Mouse (Mus musculus): ENCODE measurements around the gene Gm13279. TPM values are rescaled to one million over a fixed set of nuclear protein-coding genes. Genes with fewer than 3 reads are reported as not detected.
"Not testable (repeated sequence)": the region's sequence is repeated elsewhere in the genome, so short reads cannot be mapped to it uniquely, and the experiment has no call there.

Gm13279 gene
- polyA plus RNA-seq, 1 experiment from 2014 or later = not detected

- not testable (repeated sequence) for ATAC-seq (ENCODE audit: insufficient number of reproducible peaks, insufficient read depth, low FRiP score, low read depth); H3K4me1 ChIP-seq (ENCODE audit: control insufficient read depth, insufficient read depth, low read length); H3K36me3 ChIP-seq (ENCODE audit: control insufficient read depth, insufficient read depth, low read length); H3K4me3 ChIP-seq (ENCODE audit: low read depth, low read length); H3K9ac ChIP-seq (replicated peaks; ENCODE audit: low read depth, low read length); H3K27ac ChIP-seq (ENCODE audit: low read length); H3K27me3 ChIP-seq (ENCODE audit: control insufficient read depth, insufficient read depth, low read length); H3K9me3 ChIP-seq (ENCODE audit: control insufficient read depth, low read depth, low read length)
- WGBS = 0% methylated on average over 3 of the region's 31 CpGs
- 0 out of 2 replicates have a peak overlapping the region, but pooled peaks have one; percentile 18 for H3K4me2 ChIP-seq (replicated peaks; ENCODE audit: low read depth, low read length)
Observed at GRCm38 (mm10) chr4:88782335-88782734, 14.9 kb upstream of the Gm13279 start.

- not testable (repeated sequence) for ATAC-seq (ENCODE audit: insufficient number of reproducible peaks, insufficient read depth, low FRiP score, low read depth); H3K4me1 ChIP-seq (ENCODE audit: control insufficient read depth, insufficient read depth, low read length); H3K27ac ChIP-seq (ENCODE audit: low read length); H3K9me3 ChIP-seq (ENCODE audit: control insufficient read depth, low read depth, low read length); H3K4me2 ChIP-seq (replicated peaks; ENCODE audit: low read depth, low read length); H3K36me3 ChIP-seq (ENCODE audit: control insufficient read depth, insufficient read depth, low read length); H3K27me3 ChIP-seq (ENCODE audit: control insufficient read depth, insufficient read depth, low read length); H3K4me3 ChIP-seq (ENCODE audit: low read depth, low read length); H3K9ac ChIP-seq (replicated peaks; ENCODE audit: low read depth, low read length)
- no CpG with 5 or more reads among the region's 27 CpGs for WGBS
Observed at GRCm38 (mm10) chr4:88785409-88785808, 11.8 kb upstream of the Gm13279 start, which contains the start of gene Gm13276. Gene Gm13276 (plus strand): TSS chr4:88785709.

- H3K9ac ChIP-seq (replicated peaks; ENCODE audit: low read depth, low read length); H3K4me3 ChIP-seq (ENCODE audit: low read depth, low read length); H3K27ac ChIP-seq (ENCODE audit: low read length); ATAC-seq (ENCODE audit: insufficient number of reproducible peaks, insufficient read depth, low FRiP score, low read depth); H3K27me3 ChIP-seq (ENCODE audit: control insufficient read depth, insufficient read depth, low read length); H3K9me3 ChIP-seq (ENCODE audit: control insufficient read depth, low read depth, low read length); H3K36me3 ChIP-seq (ENCODE audit: control insufficient read depth, insufficient read depth, low read length); H3K4me1 ChIP-seq (ENCODE audit: control insufficient read depth, insufficient read depth, low read length); H3K4me2 ChIP-seq (replicated peaks; ENCODE audit: low read depth, low read length): not testable (repeated sequence)
- WGBS = 0% methylated on average over 4 of the region's 28 CpGs
Observed at GRCm38 (mm10) chr4:88788402-88788801, 8.8 kb upstream of the Gm13279 start, which contains the start of gene Gm13277. Gene Gm13277 (plus strand): TSS chr4:88788632.

GRCm38 (mm10) chr4:88791250-88791649, 5.9 kb upstream of the Gm13279 start, which contains the start of gene Gm13278:
Gene Gm13278 (plus strand): TSS chr4:88791550.
- H3K27ac ChIP-seq (ENCODE audit: low read length); ATAC-seq (ENCODE audit: insufficient number of reproducible peaks, insufficient read depth, low FRiP score, low read depth); H3K9ac ChIP-seq (replicated peaks; ENCODE audit: low read depth, low read length); H3K9me3 ChIP-seq (ENCODE audit: control insufficient read depth, low read depth, low read length); H3K4me3 ChIP-seq (ENCODE audit: low read depth, low read length); H3K4me1 ChIP-seq (ENCODE audit: control insufficient read depth, insufficient read depth, low read length); H3K4me2 ChIP-seq (replicated peaks; ENCODE audit: low read depth, low read length); H3K36me3 ChIP-seq (ENCODE audit: control insufficient read depth, insufficient read depth, low read length); H3K27me3 ChIP-seq (ENCODE audit: control insufficient read depth, insufficient read depth, low read length): not testable (repeated sequence)
- no CpG with 5 or more reads among the region's 28 CpGs for WGBS

- not testable (repeated sequence) for H3K4me1 ChIP-seq (ENCODE audit: control insufficient read depth, insufficient read depth, low read length); H3K4me3 ChIP-seq (ENCODE audit: low read depth, low read length); H3K9ac ChIP-seq (replicated peaks; ENCODE audit: low read depth, low read length); H3K36me3 ChIP-seq (ENCODE audit: control insufficient read depth, insufficient read depth, low read length); ATAC-seq (ENCODE audit: insufficient number of reproducible peaks, insufficient read depth, low FRiP score, low read depth); H3K4me2 ChIP-seq (replicated peaks; ENCODE audit: low read depth, low read length); H3K27me3 ChIP-seq (ENCODE audit: control insufficient read depth, insufficient read depth, low read length); H3K9me3 ChIP-seq (ENCODE audit: control insufficient read depth, low read depth, low read length); H3K27ac ChIP-seq (ENCODE audit: low read length)
- WGBS = 0% methylated on average over 6 of the region's 52 CpGs
Observed at GRCm38 (mm10) chr4:88793936-88794675, 3.1 kb upstream of the Gm13279 start, which contains the start of gene Gm13275. Gene Gm13275 (plus strand): TSS chr4:88794487.

- H3K36me3 ChIP-seq (ENCODE audit: control insufficient read depth, insufficient read depth, low read length); H3K4me1 ChIP-seq (ENCODE audit: control insufficient read depth, insufficient read depth, low read length); H3K9ac ChIP-seq (replicated peaks; ENCODE audit: low read depth, low read length); H3K4me3 ChIP-seq (ENCODE audit: low read depth, low read length); H3K27me3 ChIP-seq (ENCODE audit: control insufficient read depth, insufficient read depth, low read length); H3K9me3 ChIP-seq (ENCODE audit: control insufficient read depth, low read depth, low read length); ATAC-seq (ENCODE audit: insufficient number of reproducible peaks, insufficient read depth, low FRiP score, low read depth); H3K4me2 ChIP-seq (replicated peaks; ENCODE audit: low read depth, low read length); H3K27ac ChIP-seq (ENCODE audit: low read length): not testable (repeated sequence)
- 25% methylated on average over 1 of the region's 7 CpGs for WGBS
Observed at GRCm38 (mm10) chr4:88799365-88799764, 2.2 kb downstream of the Gm13279 start, which contains the start of gene Gm13285. Gene Gm13285 (plus strand): TSS chr4:88799665.

- H3K4me2 ChIP-seq (replicated peaks; ENCODE audit: low read depth, low read length); H3K9ac ChIP-seq (replicated peaks; ENCODE audit: low read depth, low read length); ATAC-seq (ENCODE audit: insufficient number of reproducible peaks, insufficient read depth, low FRiP score, low read depth); H3K27ac ChIP-seq (ENCODE audit: low read length); H3K9me3 ChIP-seq (ENCODE audit: control insufficient read depth, low read depth, low read length); H3K4me3 ChIP-seq (ENCODE audit: low read depth, low read length); H3K27me3 ChIP-seq (ENCODE audit: control insufficient read depth, insufficient read depth, low read length); H3K36me3 ChIP-seq (ENCODE audit: control insufficient read depth, insufficient read depth, low read length); H3K4me1 ChIP-seq (ENCODE audit: control insufficient read depth, insufficient read depth, low read length): not testable (repeated sequence)
- WGBS = no CpG with 5 or more reads among the region's 29 CpGs
Observed at GRCm38 (mm10) chr4:88802954-88803353, 5.8 kb downstream of the Gm13279 start, which contains the start of gene Gm13287. Gene Gm13287 (plus strand): TSS chr4:88803254.

GRCm38 (mm10) chr4:88805231-88805630, 8.0 kb downstream of the Gm13279 start, which contains the start of gene Gm13288:
Gene Gm13288 (plus strand): TSS chr4:88805531.
- ATAC-seq (ENCODE audit: insufficient number of reproducible peaks, insufficient read depth, low FRiP score, low read depth); H3K9ac ChIP-seq (replicated peaks; ENCODE audit: low read depth, low read length); H3K9me3 ChIP-seq (ENCODE audit: control insufficient read depth, low read depth, low read length); H3K36me3 ChIP-seq (ENCODE audit: control insufficient read depth, insufficient read depth, low read length); H3K4me2 ChIP-seq (replicated peaks; ENCODE audit: low read depth, low read length); H3K4me1 ChIP-seq (ENCODE audit: control insufficient read depth, insufficient read depth, low read length); H3K4me3 ChIP-seq (ENCODE audit: low read depth, low read length); H3K27ac ChIP-seq (ENCODE audit: low read length); H3K27me3 ChIP-seq (ENCODE audit: control insufficient read depth, insufficient read depth, low read length): not testable (repeated sequence)
- WGBS = no CpG with 5 or more reads among the region's 8 CpGs
